Mouse (Mus musculus) small intestine, adult 2 months (tissue): ENCODE results near the gene Ntrk1.
A peak's percentile ranks its signal among the peaks of the same experiment; 100 is the strongest.

Source experiments
- CTCF ChIP-seq: fragments of 200-500 bp; IDR thresholded peaks from 2 replicates; pipeline ENCODE4 v1.5.1; 2012; ENCODE audit warnings: low read depth, mild to moderate bottlenecking, control low read depth, inconsistent platforms, low read length, moderate library complexity, mixed read lengths; ENCODE audit not compliant: insufficient replicate concordance, insufficient read length; ENCODE audit errors: extremely low read depth
- POLR2A ChIP-seq: fragments of 200-500 bp; IDR thresholded peaks from 2 replicates; pipeline ENCODE4 v1.6.1; 2012; ENCODE audit warnings: low read depth, mild to moderate bottlenecking, control low read depth, inconsistent platforms, low read length, moderate library complexity

GRCm38 (mm10) chr3:87770280-87770679 lies 24.7 kb downstream of the Ntrk1 start:
- TF ChIP-seq CTCF (peak; percentile 14; the same call in 1 of the 2 replicates), POLR2A (no peak)
